Comparison of ENCODE assay signal across 9 mouse cellular contexts in the genomic region with DNA sequence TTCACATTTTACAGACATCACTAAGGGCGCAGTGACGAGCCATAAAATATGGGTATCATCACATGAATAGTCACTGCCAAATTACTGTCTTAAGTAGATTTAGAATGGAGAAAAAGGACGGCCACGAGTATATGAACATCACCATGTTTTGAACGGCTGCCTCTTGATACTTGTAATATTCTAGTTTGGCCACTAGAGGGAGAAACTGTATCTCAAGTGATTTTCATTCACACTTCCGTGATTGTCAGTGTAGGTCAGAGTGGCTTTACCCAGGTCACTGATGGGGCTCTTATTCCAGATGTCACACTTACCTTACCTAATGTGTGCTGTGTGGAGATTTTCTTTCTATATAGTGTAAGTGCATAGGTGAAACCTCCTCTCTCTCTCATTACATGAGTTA. TPM values are rescaled to one million over a fixed set of nuclear protein-coding genes. Genes with fewer than 3 reads are reported as not detected.
DNase-seq lines count a peak whose midpoint lies in the region; ATAC-seq lines count a peak whose summit lies in the region.
"Had no signal": no experiment of that assay in that cellular context is flagged by ENCODE, and none has a peak within 500 bp of the region (broad histone marks: within the 10 kb centered on the region; RNA-seq: fewer than 3 reads in every experiment).

No protein-coding gene starts in this region.

- peak; percentile 59 for DNase-seq in heart, adult 11 months
- no peak for DNase-seq in heart, postnatal 4 days
- DNase-seq in midbrain, embryonic 11.5 days (ENCODE audit: low spot score, missing footprints) = peak; percentile 92
- peak; percentile 40 for DNase-seq in embryo, embryonic 9.5 days (ENCODE audit: extremely low spot score)
- peak; percentile 45 for DNase-seq in retina, postnatal 7 days (ENCODE audit: low read depth, low spot score)
- DNase-seq in left cerebral cortex, adult 11 months (ENCODE audit: low spot score) = no peak
- DNase-seq in kidney, postnatal 14 days = no peak

- peaks cover 4% of the 10 kb centered on the region; the same call in 1 of the 2 replicates for H3K27me3 ChIP-seq in midbrain, embryonic 11.5 days (ENCODE audit: control insufficient read depth, insufficient read depth, low read length)
- H3K27me3 ChIP-seq in midbrain, embryonic 13.5 days = peaks cover 12% of the 10 kb centered on the region; the same call in 1 of the 2 replicates
- H3K27me3 ChIP-seq: limb, embryonic 13.5 days had no signal

- ATAC-seq in midbrain, embryonic 11.5 days (ENCODE audit: low FRiP score) = no peak
- no peak for ATAC-seq in midbrain, embryonic 13.5 days

- no peak overlapping the region for H3K9ac ChIP-seq in midbrain, embryonic 11.5 days (ENCODE audit: low read length)
- H3K9ac ChIP-seq in midbrain, embryonic 13.5 days (replicated peaks) = no peak overlapping the region
- H3K9ac ChIP-seq: limb, embryonic 13.5 days had no signal

- 14% methylated on average over 6 of the region's 6 CpGs for WGBS in midbrain, embryonic 11.5 days
- WGBS in midbrain, embryonic 13.5 days = 8% methylated on average over 6 of the region's 6 CpGs

- no peaks in the 10 kb centered on the region for H3K4me1 ChIP-seq in midbrain, embryonic 11.5 days (ENCODE audit: control insufficient read depth, insufficient read depth, low read length)
- H3K4me1 ChIP-seq in midbrain, embryonic 13.5 days (replicated peaks) = peaks cover 9% of the 10 kb centered on the region; the same call in 1 of the 2 replicates

- no peaks in the 10 kb centered on the region for H3K9me3 ChIP-seq in midbrain, embryonic 11.5 days (ENCODE audit: control insufficient read depth, low read length)
- H3K9me3 ChIP-seq in midbrain, embryonic 13.5 days = no peaks in the 10 kb centered on the region
- H3K9me3 ChIP-seq: limb, embryonic 13.5 days had no signal

- no peak overlapping the region for H3K27ac ChIP-seq in midbrain, embryonic 11.5 days (ENCODE audit: low read depth, low read length)
- H3K27ac ChIP-seq in midbrain, embryonic 13.5 days = no peak overlapping the region
- H3K27ac ChIP-seq: limb, embryonic 13.5 days had no signal

- no peaks in the 10 kb centered on the region for H3K36me3 ChIP-seq in midbrain, embryonic 11.5 days (ENCODE audit: control insufficient read depth, insufficient read depth, low read length)
- H3K36me3 ChIP-seq in midbrain, embryonic 13.5 days = 0 out of 2 replicates have a peak, but pooled peaks cover 4% of the 10 kb centered on the region
- H3K36me3 ChIP-seq: limb, embryonic 13.5 days had no signal

- H3K4me3 ChIP-seq in midbrain, embryonic 11.5 days (ENCODE audit: low read depth, low read length) = no peak overlapping the region
- H3K4me3 ChIP-seq in midbrain, embryonic 13.5 days (replicated peaks) = no peak overlapping the region
- H3K4me3 ChIP-seq: limb, embryonic 13.5 days had no signal

- no peak overlapping the region for H3K4me2 ChIP-seq in midbrain, embryonic 11.5 days
- H3K4me2 ChIP-seq in midbrain, embryonic 13.5 days (replicated peaks) = no peak overlapping the region
- H3K4me2 ChIP-seq: limb, embryonic 13.5 days had no signal

RNA-seq across cellular contexts. Expression of gene Cyp2u1, which starts 3.1 kb away (rescaled TPM):
- total RNA-seq in heart, postnatal 4 days (2021) = 10 to 100 TPM; 23.9 to 25.0 TPM
- polyA plus RNA-seq in midbrain, embryonic 11.5 days (2014; fragmentation: Nextera tagmentation; extraction: Ambion mirVana) = 1.1 and 1.9 TPM in 2 replicates
- 3.8 and 4.8 TPM in 2 replicates for polyA plus RNA-seq in midbrain, embryonic 13.5 days (2015; fragmentation: Nextera tagmentation; extraction: Ambion mirVana)

RNA-seq across cellular contexts. Expression of gene Hadh, which starts 28.0 kb away (rescaled TPM):
- 100 to 1,000 TPM; 416 to 432 TPM for total RNA-seq in heart, postnatal 4 days (2021)
- 66.5 and 71.6 TPM in 2 replicates for polyA plus RNA-seq in midbrain, embryonic 11.5 days (2014; fragmentation: Nextera tagmentation; extraction: Ambion mirVana)
- 30.1 and 31.6 TPM in 2 replicates for polyA plus RNA-seq in midbrain, embryonic 13.5 days (2015; fragmentation: Nextera tagmentation; extraction: Ambion mirVana)

Comparison
In these comparisons a context has a peak if more than half of its experiments do, and no peak if none do; other contexts are left out.
1. DNase-seq: peak in heart, adult 11 months (single experiment), midbrain, embryonic 11.5 days (single experiment), embryo, embryonic 9.5 days (single experiment) and retina, postnatal 7 days (single experiment); none in heart, postnatal 4 days (single experiment), left cerebral cortex, adult 11 months (single experiment) and kidney, postnatal 14 days (single experiment).